Mouse (Mus musculus): ENCODE results near the gene 4930523C07Rik.

4930523C07Rik gene

DNA sequence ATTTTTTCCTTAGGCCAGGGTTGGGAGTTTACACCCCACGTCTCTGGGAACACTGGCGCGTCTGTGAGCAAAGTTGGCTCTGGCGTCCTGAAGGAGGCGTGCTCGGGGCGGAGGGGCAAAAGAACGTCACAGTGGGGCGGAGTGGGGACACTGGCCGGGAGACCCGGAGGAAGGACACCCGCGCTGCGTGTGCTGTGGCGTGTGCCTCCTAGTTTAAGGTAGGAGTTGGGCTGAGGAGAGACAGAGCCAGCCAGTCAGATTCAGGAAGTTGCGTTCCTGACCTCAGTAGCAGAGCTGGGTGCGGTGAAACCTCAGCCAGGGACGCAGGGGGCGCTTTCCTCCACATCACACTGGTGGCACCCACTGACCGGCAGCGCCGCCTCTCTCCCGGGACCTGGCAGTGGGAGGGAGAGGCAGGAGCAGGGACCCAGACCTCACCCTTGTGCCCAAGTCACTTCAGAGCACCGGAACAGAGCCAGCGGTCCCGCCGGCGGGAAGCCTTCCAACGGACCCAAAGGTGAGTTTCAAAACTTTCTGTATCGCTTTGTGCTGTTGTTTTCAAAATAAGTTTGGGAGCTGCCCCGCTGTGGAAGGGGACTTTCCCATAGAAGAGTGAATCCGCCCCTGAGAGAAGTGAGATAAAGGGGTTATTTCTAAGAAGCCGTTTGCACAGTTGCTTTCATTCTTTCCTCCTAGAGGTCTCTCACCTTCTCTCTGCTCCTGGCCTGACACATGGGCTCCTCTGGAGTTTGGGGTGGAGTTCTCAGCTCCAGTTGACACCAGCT lies at the start of gene 4930523C07Rik:
4930523C07Rik (plus strand) TSS at position 146 of the 785 bp plus-strand sequence.
- peak; percentile 82 for DNase-seq

- DNase-seq: no peak
These were observed 46.9 kb upstream of the 4930523C07Rik start for GRCm38 (mm10) chr1:159997329-159997728.

GRCm38 (mm10) chr1:159998349-159998748 lies 45.8 kb upstream of the 4930523C07Rik start:
- DNase-seq: no peak

DNA sequence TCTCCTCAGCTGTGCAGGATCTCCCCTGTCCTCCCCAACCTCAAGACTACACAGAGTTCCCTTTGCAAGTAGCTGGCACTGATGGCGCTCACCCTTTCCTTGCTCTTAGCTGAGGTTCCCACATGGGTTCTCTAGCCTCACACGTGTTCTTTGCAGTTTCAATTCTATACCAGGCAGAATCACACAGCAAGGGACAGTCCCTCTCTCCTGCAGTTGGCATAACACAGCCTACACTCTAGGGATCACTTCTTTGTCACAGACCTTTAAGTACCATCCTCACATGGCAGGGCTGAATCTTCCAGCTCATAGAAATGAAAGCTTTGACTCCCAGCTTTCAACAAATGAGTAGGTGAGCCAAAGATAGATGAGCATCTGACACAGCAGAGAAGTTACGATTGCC lies 45.0 kb upstream of the 4930523C07Rik start:
- no peak for DNase-seq

- DNase-seq: no peak
These were observed 38.9 kb upstream of the 4930523C07Rik start for GRCm38 (mm10) chr1:160005319-160005718.

DNA sequence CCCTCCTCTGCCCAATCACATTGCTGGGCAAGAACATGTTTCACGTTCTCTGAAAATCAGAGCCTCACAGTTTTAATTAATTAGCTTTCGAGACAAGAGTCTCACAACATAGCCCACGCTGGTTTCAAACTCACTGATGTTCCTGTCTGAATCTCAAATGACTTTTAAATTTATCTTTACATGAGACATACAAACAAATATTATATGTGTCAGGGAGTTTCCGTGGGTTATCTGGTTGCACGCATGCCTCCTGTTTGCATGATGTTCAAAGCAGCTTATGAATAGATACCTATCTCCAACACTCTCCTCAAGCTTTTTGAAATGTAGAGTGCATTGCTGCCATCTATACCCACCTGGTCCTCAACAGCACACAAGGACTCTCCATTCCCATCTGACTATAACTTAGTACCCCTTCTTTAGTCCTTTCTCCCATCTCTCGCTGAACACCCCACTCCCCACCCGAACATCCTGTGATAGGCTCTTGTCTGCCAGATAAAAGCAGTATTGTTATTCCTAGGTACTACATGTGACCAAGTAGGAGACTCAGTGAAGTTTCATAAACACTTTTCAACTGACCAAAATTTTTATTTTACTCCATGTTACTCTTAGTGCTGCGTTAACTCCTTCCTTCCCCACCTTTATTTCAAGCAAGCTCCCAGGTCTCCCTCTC lies 37.1 kb upstream of the 4930523C07Rik start:
- no peak for DNase-seq

GRCm38 (mm10) chr1:160013042-160013441 lies 31.1 kb upstream of the 4930523C07Rik start:
- no peak for DNase-seq

GRCm38 (mm10) chr1:160024339-160024980 lies 19.7 kb upstream of the 4930523C07Rik start:
- DNase-seq: no peak

DNA sequence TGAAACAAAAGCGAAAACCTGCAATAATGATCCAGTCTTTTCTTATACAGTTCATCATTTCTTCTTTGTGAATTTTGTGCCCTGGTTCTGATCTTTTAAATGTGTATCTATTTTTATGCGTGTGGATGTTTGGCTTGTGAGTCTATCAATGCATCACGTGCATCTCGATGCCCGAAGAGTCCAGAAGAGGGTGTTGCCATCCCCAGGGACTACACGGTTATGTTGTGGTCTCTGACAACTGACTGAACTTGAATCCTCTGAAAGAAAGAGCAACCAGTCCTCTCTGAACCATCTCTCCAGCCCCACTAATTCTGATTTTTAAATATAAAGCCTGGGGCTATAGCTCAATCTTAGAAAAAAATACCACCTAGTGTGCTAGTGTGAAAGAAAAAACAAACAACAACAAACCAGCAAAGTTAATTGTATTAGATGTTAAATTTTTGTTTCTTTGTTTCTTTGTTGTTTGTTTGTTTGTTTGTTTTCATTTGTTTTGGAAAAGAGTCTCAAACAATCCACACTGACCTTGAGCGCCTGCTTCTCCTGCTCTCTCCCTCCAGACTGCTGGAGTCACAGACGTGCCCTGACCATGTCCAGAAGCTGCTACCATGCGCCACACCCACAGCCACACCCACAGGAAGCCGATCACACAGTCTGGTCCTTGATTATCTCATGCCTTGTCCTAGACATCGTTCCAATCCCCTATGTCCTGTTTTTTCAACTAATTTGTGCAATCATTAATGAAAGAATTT lies 18.9 kb upstream of the 4930523C07Rik start:
- no peak for DNase-seq

DNA sequence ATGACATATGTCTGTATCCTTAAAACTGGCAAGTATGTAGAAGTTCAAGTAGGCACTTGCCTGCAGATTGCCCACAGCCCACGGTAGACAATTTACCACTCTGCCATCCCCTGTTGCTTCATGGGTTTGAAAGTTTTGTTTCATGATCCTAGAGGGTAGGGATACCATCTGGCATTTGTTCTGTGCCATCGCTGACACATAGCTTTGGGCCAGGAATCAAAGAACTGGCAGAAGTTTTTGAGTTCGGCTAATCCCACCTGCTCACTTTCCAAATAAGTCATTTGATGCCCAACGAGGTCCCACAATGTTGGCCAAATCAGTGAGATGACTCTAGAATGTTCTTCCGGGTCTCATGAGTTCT lies 18.3 kb upstream of the 4930523C07Rik start:
- no peak for DNase-seq

- no peak for DNase-seq
These were observed 16.2 kb upstream of the 4930523C07Rik start for GRCm38 (mm10) chr1:160027939-160028338.

DNA sequence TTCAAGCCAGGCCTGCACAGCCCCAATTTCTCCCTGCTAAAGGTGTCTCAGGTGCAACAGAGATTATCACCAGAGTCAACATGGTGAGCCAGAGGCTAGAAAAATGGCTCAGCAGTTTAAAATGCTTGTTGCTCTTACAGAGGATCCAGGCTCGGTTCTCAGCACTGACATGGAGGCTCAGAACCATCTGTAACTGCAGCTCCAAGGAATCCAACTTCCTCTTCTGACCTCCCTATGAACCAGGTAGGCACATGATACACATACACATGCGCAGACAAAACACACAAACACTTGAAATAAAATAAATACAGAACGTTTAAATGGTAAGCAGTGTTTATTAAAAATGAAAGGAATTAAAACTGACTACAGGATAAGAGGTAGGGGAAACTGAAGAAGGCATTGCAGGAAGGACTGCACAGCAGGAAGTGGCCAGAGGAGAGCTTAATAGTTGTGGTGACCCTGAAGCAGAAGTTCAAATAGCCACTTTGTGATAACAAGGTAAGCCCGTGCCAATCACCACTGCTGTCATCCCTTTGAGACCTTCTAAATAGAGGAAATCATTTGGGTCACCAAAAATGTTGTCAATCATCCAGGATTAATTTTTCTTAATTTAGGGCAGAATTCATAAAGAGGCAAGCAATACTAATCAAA lies 10.1 kb upstream of the 4930523C07Rik start:
- DNase-seq: no peak

DNA sequence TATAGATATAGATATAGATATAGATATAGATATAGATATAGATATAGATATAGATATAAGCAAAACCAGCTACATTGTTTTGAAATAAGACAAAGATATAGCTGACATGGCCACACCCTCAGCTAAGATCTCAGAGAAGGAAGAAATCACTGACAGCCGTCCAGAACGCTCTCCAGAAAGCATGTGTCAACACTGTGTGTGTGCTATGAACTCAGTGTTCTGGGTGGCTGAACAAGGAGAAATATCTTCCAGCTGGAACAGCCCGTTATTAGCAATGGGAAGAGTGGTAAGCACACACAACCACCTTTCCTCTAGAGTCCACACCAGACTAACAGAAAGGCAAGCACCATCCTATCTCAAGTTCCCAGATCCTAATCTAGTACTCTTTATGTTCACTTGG lies 8.6 kb upstream of the 4930523C07Rik start:
- no peak for DNase-seq

- DNase-seq: peak; percentile 38
These were observed 7.1 kb upstream of the 4930523C07Rik start for GRCm38 (mm10) chr1:160036996-160037521.

DNA sequence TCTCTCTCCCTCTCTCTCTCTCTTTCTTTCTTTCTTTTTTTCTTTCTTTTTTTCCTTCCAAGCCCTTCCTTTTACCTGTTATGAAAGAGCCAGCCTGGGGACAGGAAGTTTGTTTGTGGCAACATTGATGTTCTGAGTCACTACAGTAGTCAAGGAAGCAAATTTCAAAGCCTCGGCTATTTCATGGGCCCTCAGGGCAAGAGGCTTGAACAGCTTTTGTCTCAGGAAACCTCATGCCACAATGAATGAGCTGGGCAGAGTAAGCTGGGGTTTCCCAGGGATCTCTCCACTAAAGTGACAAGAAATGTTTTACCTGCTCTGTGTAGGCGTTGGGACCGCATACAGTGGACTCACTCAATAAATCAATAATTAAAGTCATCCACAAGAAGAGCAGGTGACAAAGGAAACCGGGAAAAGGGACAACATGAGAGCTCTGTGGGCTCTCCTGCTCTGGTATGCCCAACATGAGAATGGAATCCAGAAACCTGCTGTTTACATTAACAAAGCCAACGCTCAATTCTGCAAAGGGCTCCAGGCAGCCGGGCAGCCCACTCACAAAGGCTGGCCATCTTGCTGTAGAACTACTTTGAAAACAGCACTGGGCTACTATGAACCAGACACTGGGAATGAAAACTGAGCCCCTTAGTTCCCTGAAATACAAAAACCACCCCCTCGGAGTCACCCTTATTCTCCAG lies 4.1 kb upstream of the 4930523C07Rik start:
- DNase-seq: no peak

DNA sequence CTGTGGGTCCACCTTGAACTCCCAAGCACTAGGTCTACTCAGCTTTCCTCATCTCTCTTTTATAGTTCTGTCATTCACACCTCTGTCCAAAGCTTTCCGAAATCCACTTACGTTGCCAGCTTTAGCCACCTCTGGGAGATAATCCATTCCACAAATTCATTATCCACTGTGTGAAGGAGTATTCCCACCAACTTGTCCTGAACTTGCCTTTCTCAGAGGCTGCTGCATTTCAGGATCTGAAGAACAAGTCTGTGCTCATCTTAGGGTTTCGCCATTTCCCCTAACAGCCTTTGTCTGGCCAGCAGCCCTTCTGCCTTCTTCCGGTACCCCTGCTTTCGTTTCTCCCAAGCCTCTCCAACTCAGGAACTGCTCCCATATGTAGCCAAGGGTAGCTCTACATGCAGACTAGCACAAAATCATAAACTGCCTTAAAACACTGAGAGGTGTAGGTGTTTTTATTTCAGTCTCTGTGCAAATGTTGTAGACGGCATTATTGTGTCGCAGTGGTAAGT lies 2.9 kb upstream of the 4930523C07Rik start:
- DNase-seq: no peak

DNA sequence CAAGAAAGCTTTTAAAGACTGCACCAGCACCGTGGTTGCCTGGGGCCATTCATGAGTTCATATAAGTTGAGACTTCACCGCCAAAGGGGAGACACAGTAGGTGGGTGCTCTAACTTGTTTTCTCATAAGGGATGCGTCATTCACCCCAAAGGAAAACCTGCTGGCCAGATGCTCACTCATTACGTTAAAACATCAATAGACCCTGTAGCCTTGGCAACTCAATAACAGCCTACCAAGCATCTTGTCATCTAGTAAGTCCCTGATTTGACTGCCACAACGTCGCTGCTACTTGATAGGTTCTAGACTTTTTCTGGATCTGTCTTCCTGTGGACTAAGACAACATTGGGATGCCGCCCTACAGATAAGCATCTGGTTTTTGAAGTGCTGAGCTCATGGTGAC lies 1.8 kb upstream of the 4930523C07Rik start:
- DNase-seq: no peak

GRCm38 (mm10) chr1:160043271-160043975 lies 759 bp upstream of the 4930523C07Rik start:
- no peak for DNase-seq

GRCm38 (mm10) chr1:160045056-160045715 lies 1.0 kb downstream of the 4930523C07Rik start:
- DNase-seq: no peak

GRCm38 (mm10) chr1:160045971-160046370 lies 1.8 kb downstream of the 4930523C07Rik start:
- DNase-seq: no peak
